In genomic region chr5:35920557-35920956, GRCm38 (mm10) we compare ENCODE assay signal across 13 mouse cellular contexts. TPM values are rescaled to one million over a fixed set of nuclear protein-coding genes. Genes with fewer than 3 reads are reported as not detected.
DNase-seq lines count a peak whose midpoint lies in the region; ATAC-seq and TF ChIP-seq lines count a peak whose summit lies in the region.
"Had no signal": no experiment of that assay in that cellular context is flagged by ENCODE, and none has a peak within 500 bp of the region (broad histone marks: within the 10 kb centered on the region; RNA-seq: fewer than 3 reads in every experiment).

No protein-coding gene starts in this region.

- H3K27ac ChIP-seq in heart, embryonic 13.5 days (replicated peaks): peak overlapping the region; percentile 99
- peak overlapping the region; percentile 77; the same call in 1 of the 2 replicates for H3K27ac ChIP-seq in limb, embryonic 12.5 days
- no peak overlapping the region for H3K27ac ChIP-seq in limb, embryonic 10.5 days
- peak overlapping the region; percentile 63; the same call in 1 of the 2 replicates for H3K27ac ChIP-seq in embryonic facial prominence, embryonic 10.5 days (replicated peaks)
- peak overlapping the region; percentile 38; the same call in 1 of the 2 replicates for H3K27ac ChIP-seq in limb, embryonic 14.5 days (replicated peaks; ENCODE audit: low read depth, low read length)
- H3K27ac ChIP-seq: liver, embryonic 15.5 days had no signal

- TF ChIP-seq POLR2A in limb, embryonic 14.5 days (IDR thresholded peaks at IDR 0.05; ENCODE audit: borderline replicate concordance, extremely low read depth, insufficient read depth, insufficient read length): no peak

- H3K27me3 ChIP-seq in heart, embryonic 13.5 days (replicated peaks): no peaks in the 10 kb centered on the region
- H3K27me3 ChIP-seq in limb, embryonic 12.5 days: no peaks in the 10 kb centered on the region
- no peaks in the 10 kb centered on the region for H3K27me3 ChIP-seq in limb, embryonic 10.5 days (ENCODE audit: low read depth, poor library complexity, severe bottlenecking)
- no peaks in the 10 kb centered on the region for H3K27me3 ChIP-seq in embryonic facial prominence, embryonic 10.5 days (replicated peaks; ENCODE audit: low read depth, poor library complexity, severe bottlenecking)
- no peaks in the 10 kb centered on the region for H3K27me3 ChIP-seq in limb, embryonic 14.5 days (ENCODE audit: control insufficient read depth, insufficient read depth, low read length)
- H3K27me3 ChIP-seq: embryonic facial prominence, embryonic 12.5 days; liver, embryonic 15.5 days had no signal

- no peak for DNase-seq in heart, postnatal 14 days
- DNase-seq in limb, embryonic 10.5 days (ENCODE audit: low spot score): no peak
- DNase-seq in embryonic facial prominence, embryonic 10.5 days (ENCODE audit: low spot score): no peak
- DNase-seq in limb, embryonic 14.5 days (ENCODE audit: low spot score): no peak
- DNase-seq in spleen, postnatal 10 days (ENCODE audit: low spot score in 2 of 2): no peak
- no peak for DNase-seq in left cerebral cortex, postnatal 10 days (ENCODE audit: extremely low spot score in 1 of 2, low spot score in 2 of 2)
- DNase-seq: cerebellum, postnatal 14 days; kidney, postnatal 36 days; thymus, postnatal 36 days had no signal

- no peaks in the 10 kb centered on the region for H3K9me3 ChIP-seq in heart, embryonic 13.5 days
- no peaks in the 10 kb centered on the region for H3K9me3 ChIP-seq in limb, embryonic 12.5 days
- H3K9me3 ChIP-seq in limb, embryonic 10.5 days (replicated peaks): no peaks in the 10 kb centered on the region
- no peaks in the 10 kb centered on the region for H3K9me3 ChIP-seq in embryonic facial prominence, embryonic 10.5 days
- H3K9me3 ChIP-seq in limb, embryonic 14.5 days (ENCODE audit: control insufficient read depth, low read length): no peaks in the 10 kb centered on the region
- H3K9me3 ChIP-seq: embryonic facial prominence, embryonic 12.5 days; liver, embryonic 15.5 days had no signal

- peak overlapping the region; percentile 63; the same call in 1 of the 2 replicates for H3K4me2 ChIP-seq in heart, embryonic 13.5 days
- H3K4me2 ChIP-seq in limb, embryonic 12.5 days: no peak overlapping the region
- H3K4me2 ChIP-seq in limb, embryonic 14.5 days (replicated peaks; ENCODE audit: low read depth, low read length, severe bottlenecking): no peak overlapping the region
- H3K4me2 ChIP-seq: liver, embryonic 15.5 days had no signal

- H3K9ac ChIP-seq in heart, embryonic 13.5 days: peak overlapping the region; percentile 74
- no peak overlapping the region for H3K9ac ChIP-seq in limb, embryonic 12.5 days (replicated peaks)
- no peak overlapping the region for H3K9ac ChIP-seq in limb, embryonic 14.5 days (ENCODE audit: low read depth, low read length, severe bottlenecking)
- H3K9ac ChIP-seq: embryonic facial prominence, embryonic 12.5 days; liver, embryonic 15.5 days had no signal

- H3K36me3 ChIP-seq in heart, embryonic 13.5 days: no peaks in the 10 kb centered on the region; the same call in 1 of the 2 replicates
- no peaks in the 10 kb centered on the region for H3K36me3 ChIP-seq in limb, embryonic 12.5 days
- H3K36me3 ChIP-seq in limb, embryonic 10.5 days: no peaks in the 10 kb centered on the region
- no peaks in the 10 kb centered on the region for H3K36me3 ChIP-seq in embryonic facial prominence, embryonic 10.5 days (replicated peaks)
- H3K36me3 ChIP-seq in limb, embryonic 14.5 days (ENCODE audit: control insufficient read depth, insufficient read depth, low read length): no peaks in the 10 kb centered on the region
- H3K36me3 ChIP-seq: embryonic facial prominence, embryonic 12.5 days; liver, embryonic 15.5 days had no signal

- ATAC-seq in heart, embryonic 13.5 days (ENCODE audit: extremely low read depth, insufficient number of reproducible peaks, low FRiP score, low TSS enrichment): no peak
- ATAC-seq in limb, embryonic 12.5 days (ENCODE audit: insufficient number of reproducible peaks, insufficient read depth, low FRiP score, low TSS enrichment, low read depth): no peak
- no peak for ATAC-seq in limb, embryonic 14.5 days (ENCODE audit: low FRiP score, low read depth)

- intact Hi-C loops in heart, postnatal 14 days (cut with DNase I): no loop called here
- intact Hi-C loops in left cerebral cortex, postnatal 10 days (cut with DNase I): no loop called here

- H3K4me1 ChIP-seq in heart, embryonic 13.5 days: peaks cover 97% of the 10 kb centered on the region
- peaks cover 73% of the 10 kb centered on the region for H3K4me1 ChIP-seq in limb, embryonic 12.5 days (replicated peaks)
- H3K4me1 ChIP-seq in limb, embryonic 10.5 days: peaks cover 80% of the 10 kb centered on the region
- peaks cover 96% of the 10 kb centered on the region for H3K4me1 ChIP-seq in embryonic facial prominence, embryonic 10.5 days
- H3K4me1 ChIP-seq in limb, embryonic 14.5 days (ENCODE audit: control insufficient read depth, insufficient read depth, low read length): peaks cover 70% of the 10 kb centered on the region
- H3K4me1 ChIP-seq: liver, embryonic 15.5 days had no signal

- no peak overlapping the region for H3K4me3 ChIP-seq in heart, embryonic 13.5 days
- no peak overlapping the region for H3K4me3 ChIP-seq in limb, embryonic 12.5 days (replicated peaks)
- H3K4me3 ChIP-seq in limb, embryonic 10.5 days: no peak overlapping the region
- H3K4me3 ChIP-seq in embryonic facial prominence, embryonic 10.5 days: no peak overlapping the region
- no peak overlapping the region for H3K4me3 ChIP-seq in limb, embryonic 14.5 days (replicated peaks; ENCODE audit: low read length)
- H3K4me3 ChIP-seq: embryonic facial prominence, embryonic 12.5 days; liver, embryonic 15.5 days had no signal

RNA-seq across cellular contexts. Expression of gene Afap1, which starts 27.4 kb away (rescaled TPM):
- 24.9 and 26.9 TPM in 2 replicates for polyA plus RNA-seq in heart, embryonic 13.5 days (2015; fragmentation: Nextera tagmentation; extraction: Ambion mirVana)
- 10 to 100 TPM; 28.3 to 28.7 TPM for total RNA-seq in heart, postnatal 14 days (2021)
- polyA plus RNA-seq in limb, embryonic 12.5 days (2016; fragmentation: Nextera tagmentation; extraction: Ambion mirVana): 15.4 and 16.6 TPM in 2 replicates
- 13.6 and 15.1 TPM in 2 replicates for polyA plus RNA-seq in limb, embryonic 10.5 days (2016; fragmentation: Nextera tagmentation; extraction: Ambion mirVana)
- polyA plus RNA-seq in embryonic facial prominence, embryonic 10.5 days (2016; fragmentation: Nextera tagmentation; extraction: Ambion mirVana): 26.6 and 26.8 TPM in 2 replicates
- polyA plus RNA-seq in limb, embryonic 14.5 days (2012; rRNA removed): 20.4 and 25.6 TPM in 2 replicates
- 19.5 and 21.6 TPM in 2 replicates for polyA plus RNA-seq in limb, embryonic 14.5 days (2014; fragmentation: Nextera tagmentation; extraction: Ambion mirVana)
- 100 to 1,000 TPM; 110 to 127 TPM for total RNA-seq in left cerebral cortex, postnatal 10 days (2021)
